Mouse (Mus musculus) lung, embryonic 14.5 days (tissue): Measurements from ENCODE around the gene Tmem233. TPM values are rescaled to one million over a fixed set of nuclear protein-coding genes. Genes with fewer than 3 reads are reported as not detected.
A peak's percentile ranks its signal among the peaks of the same experiment; 100 is the strongest.

Experiments
- ATAC-seq: fragments of 200-750 bp; cut with Nextera tagmentation; 2 replicates; pipeline ENCODE4 v1.8.0; 2017; ENCODE audit warnings: mild to moderate bottlenecking, moderate TSS enrichment, moderate library complexity; ENCODE audit not compliant: insufficient read depth
- DNase-seq: peaks from one replicate; pipeline ENCODE4 v3.0.0-alpha.2; 2015
- H3K27ac ChIP-seq: fragments of 300-500 bp; sonication (generic); 2 replicates; pipeline ENCODE4 v1.5.1; 2014; ENCODE audit warnings: low read depth, mild to moderate bottlenecking, moderate library complexity
- H3K27me3 ChIP-seq: fragments of 300-500 bp; sonication (generic); 2 replicates; pipeline ENCODE4 v1.6.1; 2014; ENCODE audit warnings: low read length, control low read depth; ENCODE audit not compliant: insufficient read depth
- H3K36me3 ChIP-seq: fragments of 300-500 bp; sonication (generic); 2 replicates; pipeline ENCODE4 v1.6.1; 2014; ENCODE audit warnings: control low read depth; ENCODE audit not compliant: insufficient read depth
- H3K4me1 ChIP-seq: fragments of 300-500 bp; sonication (generic); 2 replicates; pipeline ENCODE4 v1.6.1; 2014; ENCODE audit warnings: antibody characterized with exemption, control low read depth; ENCODE audit not compliant: insufficient read depth
- H3K4me2 ChIP-seq: fragments of 300-500 bp; sonication (generic); 2 replicates; pipeline ENCODE4 v1.6.1; 2014; ENCODE audit warnings: mild to moderate bottlenecking
- H3K4me3 ChIP-seq: fragments of 300-500 bp; sonication (generic); 2 replicates; pipeline ENCODE4 v1.5.1; 2014; ENCODE audit warnings: low read depth, low read length
- H3K9ac ChIP-seq: fragments of 300-500 bp; sonication (generic); 2 replicates; pipeline ENCODE4 v1.6.1; 2014
- H3K9me3 ChIP-seq: fragments of 300-500 bp; sonication (generic); 2 replicates; pipeline ENCODE4 v1.6.1; 2016; ENCODE audit warnings: low read depth, low read length, control low read depth
- CTCF ChIP-seq: IDR thresholded peaks from 2 replicates; pipeline ENCODE4 v1.5.1; 2016; ENCODE audit warnings: antibody characterized with exemption, low read depth
- WGBS: fragments of 180-500 bp; shearing (Covaris S2); extraction: QIAGEN DNeasy Blood & Tissue Kit; methylation state at CpG from one replicate; pipeline ENCODE4 v1.1.7; 2014; 5-methylcytosine and 5-hydroxymethylcytosine counted together
- polyA plus RNA-seq: library from polyadenylated mRNA; unstranded; fragments of >200 nt; fragmentation: Nextera tagmentation; extraction: Ambion mirVana; gene quantifications from 2 replicates; pipeline ENCODE4 v1.2.1, GENCODE M21; 2014

Tmem233 gene
- polyA plus RNA-seq: 0.14 and 0.16 TPM in 2 replicates

- Histone ChIP-seq H3K9ac (no peak within 1 kb of the TSS), H3K4me3 (no peak within 1 kb of the TSS), H3K27me3 (peaks cover 24% of the 10 kb centered on the region), H3K27ac (no peak within 1 kb of the TSS), H3K36me3 (no peaks in the 10 kb centered on the region), H3K4me1 (no peaks in the 10 kb centered on the region), H3K4me2 (no peak within 1 kb of the TSS), H3K9me3 (no peaks in the 10 kb centered on the region)
- WGBS: 8% methylated on average over 17 of the region's 17 CpGs
- DNase-seq: peak; percentile 16
- TF ChIP-seq CTCF: no peak
- ATAC-seq: no peak
Measured at GRCm38 (mm10) chr5:116083081-116083480, at the start of gene Tmem233. Tmem233 (minus strand) TSS chr5:116083244.

- H3K9ac ChIP-seq: no peak overlapping the region
- ATAC-seq: peak; percentile 85
- DNase-seq: peak; percentile 95
- H3K4me3 ChIP-seq: no peak overlapping the region
- no peak overlapping the region for H3K27ac ChIP-seq
- H3K4me2 ChIP-seq: no peak overlapping the region
- H3K4me1 ChIP-seq: no peaks in the 10 kb centered on the region
- 9% methylated on average over 11 of the region's 11 CpGs for WGBS
- no peaks in the 10 kb centered on the region for H3K36me3 ChIP-seq
- H3K9me3 ChIP-seq: no peaks in the 10 kb centered on the region
- peak; percentile 95 for TF ChIP-seq CTCF
- H3K27me3 ChIP-seq: no peaks in the 10 kb centered on the region
Measured at GRCm38 (mm10) chr5:116123344-116123743, 40.3 kb upstream of the Tmem233 start.

- H3K4me3 ChIP-seq: no peak overlapping the region
- WGBS: 43% methylated on average over 9 of the region's 9 CpGs
- no peaks in the 10 kb centered on the region for H3K4me1 ChIP-seq
- H3K27ac ChIP-seq: no peak overlapping the region
- peak; percentile 92 for TF ChIP-seq CTCF
- no peak overlapping the region for H3K4me2 ChIP-seq
- no peaks in the 10 kb centered on the region for H3K36me3 ChIP-seq
- no peak for ATAC-seq
- no peaks in the 10 kb centered on the region for H3K9me3 ChIP-seq
- peak; percentile 74 for DNase-seq
- H3K27me3 ChIP-seq: no peaks in the 10 kb centered on the region
- no peak overlapping the region for H3K9ac ChIP-seq
Measured at GRCm38 (mm10) chr5:116116567-116116966, 33.5 kb upstream of the Tmem233 start.

GRCm38 (mm10) chr5:116116110-116116509, 33.1 kb upstream of the Tmem233 start:
- WGBS: 31% methylated on average over 4 of the region's 4 CpGs
- Histone ChIP-seq H3K27me3 (no peaks in the 10 kb centered on the region), H3K9me3 (no peaks in the 10 kb centered on the region), H3K4me2 (no peak overlapping the region), H3K9ac (no peak overlapping the region), H3K4me3 (no peak overlapping the region), H3K4me1 (no peaks in the 10 kb centered on the region), H3K27ac (no peak overlapping the region), H3K36me3 (no peaks in the 10 kb centered on the region)
- peak; percentile 28; the same call in 1 of the 2 replicates for ATAC-seq
- no peak for TF ChIP-seq CTCF
- DNase-seq: peak; percentile 29

- DNase-seq (peak; percentile 57), ATAC-seq (0 out of 2 replicates have a peak, but pooled peaks have one; percentile 52)
- no peaks in the 10 kb centered on the region for H3K27me3 ChIP-seq
- H3K27ac ChIP-seq: no peak overlapping the region
- H3K9ac ChIP-seq: no peak overlapping the region
- H3K9me3 ChIP-seq: no peaks in the 10 kb centered on the region
- H3K4me1 ChIP-seq: no peaks in the 10 kb centered on the region
- 54% methylated on average over 14 of the region's 14 CpGs for WGBS
- H3K36me3 ChIP-seq: no peaks in the 10 kb centered on the region
- no peak for TF ChIP-seq CTCF
- no peak overlapping the region for H3K4me2 ChIP-seq
- H3K4me3 ChIP-seq: no peak overlapping the region
Measured at GRCm38 (mm10) chr5:116115071-116115834, 32.2 kb upstream of the Tmem233 start.

GRCm38 (mm10) chr5:116108651-116109050, 25.6 kb upstream of the Tmem233 start:
- H3K9ac ChIP-seq: no peak overlapping the region
- no peak overlapping the region for H3K4me2 ChIP-seq
- DNase-seq (no peak), ATAC-seq (no peak)
- no peak overlapping the region for H3K27ac ChIP-seq
- H3K36me3 ChIP-seq: no peaks in the 10 kb centered on the region
- H3K9me3 ChIP-seq: no peaks in the 10 kb centered on the region
- WGBS: 91% methylated on average over 10 of the region's 10 CpGs
- H3K4me3 ChIP-seq: no peak overlapping the region
- no peaks in the 10 kb centered on the region for H3K27me3 ChIP-seq
- H3K4me1 ChIP-seq: no peaks in the 10 kb centered on the region
- no peak for TF ChIP-seq CTCF

GRCm38 (mm10) chr5:116084231-116084630, 1.2 kb upstream of the Tmem233 start:
- no peak for TF ChIP-seq CTCF
- Histone ChIP-seq H3K27ac (no peak overlapping the region), H3K9ac (no peak overlapping the region), H3K4me2 (no peak overlapping the region), H3K36me3 (no peaks in the 10 kb centered on the region), H3K27me3 (peaks cover 24% of the 10 kb centered on the region), H3K9me3 (no peaks in the 10 kb centered on the region), H3K4me1 (no peaks in the 10 kb centered on the region), H3K4me3 (no peak overlapping the region)
- 86% methylated on average over 6 of the region's 6 CpGs for WGBS
- no peak for DNase-seq
- no peak for ATAC-seq
